Mouse (Mus musculus) midbrain, embryonic 11.5 days (tissue): ENCODE results near the gene Krtap1-3. TPM values are rescaled to one million over a fixed set of nuclear protein-coding genes. Genes with fewer than 3 reads are reported as not detected.

Experiments used
- ATAC-seq: fragments of 200-750 bp; cut with Nextera tagmentation; 2 replicates; pipeline ENCODE4 v1.8.0; 2017; ENCODE audit warnings: moderate TSS enrichment, moderate library complexity; ENCODE audit not compliant: low FRiP score
- DNase-seq: peaks from one replicate; pipeline ENCODE4 v3.0.0; 2015; ENCODE audit warnings: low spot score; ENCODE audit errors: missing footprints
- H3K27ac ChIP-seq: fragments of 300-500 bp; sonication (generic); 2 replicates; pipeline ENCODE4 v1.5.1; 2014; ENCODE audit warnings: low read depth, low read length
- H3K27me3 ChIP-seq: fragments of 300-500 bp; sonication (generic); 2 replicates; pipeline ENCODE4 v1.6.1; 2014; ENCODE audit warnings: mild to moderate bottlenecking, low read length, moderate library complexity, mixed read lengths; ENCODE audit not compliant: control insufficient read depth, insufficient read depth
- H3K36me3 ChIP-seq: fragments of 300-500 bp; sonication (generic); 2 replicates; pipeline ENCODE4 v1.6.1; 2014; ENCODE audit warnings: mild to moderate bottlenecking, low read length, moderate library complexity, mixed read lengths; ENCODE audit not compliant: control insufficient read depth, insufficient read depth
- H3K4me1 ChIP-seq: fragments of 300-500 bp; sonication (generic); 2 replicates; pipeline ENCODE4 v1.6.1; 2014; ENCODE audit warnings: low read length; ENCODE audit not compliant: control insufficient read depth, insufficient read depth
- H3K4me2 ChIP-seq: fragments of 300-500 bp; sonication (generic); 2 replicates; pipeline ENCODE4 v1.6.1; 2014; ENCODE audit warnings: mild to moderate bottlenecking, moderate library complexity
- H3K4me3 ChIP-seq: fragments of 300-500 bp; sonication (generic); 2 replicates; pipeline ENCODE4 v1.5.1; 2014; ENCODE audit warnings: low read depth, low read length
- H3K9ac ChIP-seq: fragments of 300-500 bp; sonication (generic); 2 replicates; pipeline ENCODE4 v1.6.1; 2014; ENCODE audit warnings: low read length
- H3K9me3 ChIP-seq: fragments of 300-500 bp; sonication (generic); 2 replicates; pipeline ENCODE4 v1.6.1; 2016; ENCODE audit warnings: low read length; ENCODE audit not compliant: control insufficient read depth
- polyA plus RNA-seq: library from polyadenylated mRNA; unstranded; fragments of >200 nt; fragmentation: Nextera tagmentation; extraction: Ambion mirVana; gene quantifications from 2 replicates; pipeline ENCODE4 v1.2.1, GENCODE M21; 2014

The Krtap1-3 gene
- polyA plus RNA-seq, 1 experiment from 2014 or later, result not detected

DNA sequence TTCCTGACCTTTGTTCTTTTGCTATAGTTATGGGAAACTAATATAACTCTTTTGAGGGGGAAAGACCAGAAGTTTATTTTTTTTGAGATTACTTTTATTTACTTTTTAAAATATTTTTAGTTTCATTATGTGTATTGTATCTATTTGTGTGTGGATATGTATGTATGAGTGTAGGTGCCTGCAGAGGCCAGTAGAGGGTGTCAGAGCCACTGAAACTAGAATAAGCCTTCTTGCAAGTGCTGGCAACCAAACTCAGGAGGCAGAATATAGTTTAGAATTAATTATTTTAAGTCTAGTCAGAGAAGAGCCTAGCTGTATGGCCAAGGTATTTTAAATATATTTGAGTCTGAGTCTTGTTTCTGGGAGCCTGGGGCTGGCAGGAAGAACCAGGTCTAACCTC is 43.2 kb downstream of the Krtap1-3 start:
- Histone ChIP-seq H3K4me2 (no peak overlapping the region), H3K4me3 (no peak overlapping the region), H3K9me3 (no peaks in the 10 kb centered on the region), H3K36me3 (no peaks in the 10 kb centered on the region), H3K9ac (no peak overlapping the region), H3K27ac (no peak overlapping the region), H3K27me3 (no peaks in the 10 kb centered on the region), H3K4me1 (no peaks in the 10 kb centered on the region)
- ATAC-seq (no peak), DNase-seq (no peak)

Other genes with a start within 250 kb of the Krtap1-3 start
- not detected in 2 replicates for gene Krt27, start 240.2 kb downstream of the Krtap1-3 start, polyA plus RNA-seq
- 0.26 and 0.61 TPM in 2 replicates for gene Krt28, start 216.4 kb downstream of the Krtap1-3 start, polyA plus RNA-seq
- gene Krt10, start 202.0 kb downstream of the Krtap1-3 start, polyA plus RNA-seq, result 31.6 and 38.3 TPM in 2 replicates
- gene Krt12, start 169.1 kb downstream of the Krtap1-3 start, polyA plus RNA-seq, result not detected in 2 replicates
- gene Krt20, start 153.2 kb downstream of the Krtap1-3 start, polyA plus RNA-seq, result 0.11 and 0.42 TPM in 2 replicates
- 0.14 TPM in 1 of 2 replicates, not detected in the other for gene Krt23, start 98.2 kb downstream of the Krtap1-3 start, polyA plus RNA-seq
- gene Krt39, start 70.0 kb downstream of the Krtap1-3 start, polyA plus RNA-seq, result not detected in 2 replicates
- not detected in 2 replicates for gene Krt40, start 48.2 kb downstream of the Krtap1-3 start, polyA plus RNA-seq
- gene Krtap3-3, start 40.5 kb downstream of the Krtap1-3 start, polyA plus RNA-seq, result not detected in 2 replicates
- not detected in 2 replicates for gene Krtap3-2, start 34.5 kb downstream of the Krtap1-3 start, polyA plus RNA-seq
- gene Gm11939, start 31.9 kb downstream of the Krtap1-3 start, polyA plus RNA-seq, result not detected in 2 replicates
- not detected in 2 replicates for gene Krtap3-1, start 24.7 kb downstream of the Krtap1-3 start, polyA plus RNA-seq
- not detected in 2 replicates for gene Krtap1-5, start 10.3 kb downstream of the Krtap1-3 start, polyA plus RNA-seq
- gene Krtap1-4, start 7.7 kb downstream of the Krtap1-3 start, polyA plus RNA-seq, result not detected in 2 replicates
- gene Krtap9-3, start 6.8 kb upstream of the Krtap1-3 start, polyA plus RNA-seq, result not detected in 2 replicates
- not detected in 2 replicates for gene Gm11938, start 12.0 kb upstream of the Krtap1-3 start, polyA plus RNA-seq
- gene Gm11937, start 18.9 kb upstream of the Krtap1-3 start, polyA plus RNA-seq, result not detected in 2 replicates
- not detected in 2 replicates for gene Krtap2-4, start 23.5 kb upstream of the Krtap1-3 start, polyA plus RNA-seq
- not detected in 2 replicates for gene Gm11562, start 29.1 kb upstream of the Krtap1-3 start, polyA plus RNA-seq
- gene Krtap4-1, start 36.9 kb upstream of the Krtap1-3 start, polyA plus RNA-seq, result not detected in 2 replicates
- not detected in 2 replicates for gene Krtap4-2, start 43.7 kb upstream of the Krtap1-3 start, polyA plus RNA-seq
- not detected in 2 replicates for gene Krtap4-7, start 52.8 kb upstream of the Krtap1-3 start, polyA plus RNA-seq
- not detected in 2 replicates for gene Gm11555, start 58.9 kb upstream of the Krtap1-3 start, polyA plus RNA-seq
- gene Gm11563, start 67.6 kb upstream of the Krtap1-3 start, polyA plus RNA-seq, result not detected in 2 replicates
- gene Krtap4-6, start 74.6 kb upstream of the Krtap1-3 start, polyA plus RNA-seq, result not detected in 2 replicates
- gene Gm14190, start 99.4 kb upstream of the Krtap1-3 start, polyA plus RNA-seq, result not detected in 2 replicates
- not detected in 2 replicates for gene Gm14180, start 143.0 kb upstream of the Krtap1-3 start, polyA plus RNA-seq
- gene Gm11595, start 181.6 kb upstream of the Krtap1-3 start, polyA plus RNA-seq, result not detected in 2 replicates
- gene Krtap4-8, start 189.4 kb upstream of the Krtap1-3 start, polyA plus RNA-seq, result not detected in 2 replicates
- gene Krtap4-9, start 193.9 kb upstream of the Krtap1-3 start, polyA plus RNA-seq, result not detected in 2 replicates
- gene Gm11596, start 202.1 kb upstream of the Krtap1-3 start, polyA plus RNA-seq, result not detected in 2 replicates
- gene Gm11569, start 207.6 kb upstream of the Krtap1-3 start, polyA plus RNA-seq, result not detected in 2 replicates
- gene Gm11554, start 213.1 kb upstream of the Krtap1-3 start, polyA plus RNA-seq, result not detected in 2 replicates
- not detected in 2 replicates for gene Krtap4-13, start 218.6 kb upstream of the Krtap1-3 start, polyA plus RNA-seq
- gene Gm11564, start 224.3 kb upstream of the Krtap1-3 start, polyA plus RNA-seq, result not detected in 2 replicates
- gene 2300003K06Rik, start 246.7 kb upstream of the Krtap1-3 start, polyA plus RNA-seq, result not detected in 2 replicates